Mouse (Mus musculus): ENCODE measurements around the gene Ncbp3.
A peak's percentile ranks its signal among the peaks of the same experiment; 100 is the strongest.

Gene Ncbp3

DNA sequence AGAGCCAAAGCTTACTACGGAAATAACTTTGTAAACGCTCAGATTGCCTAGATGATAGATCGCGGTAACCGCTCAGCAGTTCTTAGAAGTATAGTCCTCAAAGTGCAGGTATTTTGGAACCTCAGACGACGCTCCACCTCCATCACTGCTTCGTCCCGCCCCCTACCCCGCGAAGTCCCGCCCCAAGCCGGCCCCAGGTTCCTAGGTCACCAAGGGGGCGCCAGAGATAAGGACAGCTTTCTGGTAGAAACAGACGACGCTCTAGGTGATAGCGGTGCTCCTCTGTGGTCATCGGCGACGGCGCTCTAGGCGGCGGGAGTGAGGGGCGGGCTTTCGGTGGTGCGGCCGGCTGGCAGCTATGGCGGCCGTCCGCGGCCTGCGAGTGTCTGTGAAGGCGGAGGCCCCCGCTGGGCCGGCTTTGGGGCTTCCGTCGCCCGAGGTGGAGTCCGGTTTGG is at the start of gene Ncbp3:
Gene Ncbp3 (plus strand): TSS at position 242 of the 455 bp plus-strand sequence.
- peak; percentile 95 for DNase-seq (ENCODE audit: low spot score)

DNA sequence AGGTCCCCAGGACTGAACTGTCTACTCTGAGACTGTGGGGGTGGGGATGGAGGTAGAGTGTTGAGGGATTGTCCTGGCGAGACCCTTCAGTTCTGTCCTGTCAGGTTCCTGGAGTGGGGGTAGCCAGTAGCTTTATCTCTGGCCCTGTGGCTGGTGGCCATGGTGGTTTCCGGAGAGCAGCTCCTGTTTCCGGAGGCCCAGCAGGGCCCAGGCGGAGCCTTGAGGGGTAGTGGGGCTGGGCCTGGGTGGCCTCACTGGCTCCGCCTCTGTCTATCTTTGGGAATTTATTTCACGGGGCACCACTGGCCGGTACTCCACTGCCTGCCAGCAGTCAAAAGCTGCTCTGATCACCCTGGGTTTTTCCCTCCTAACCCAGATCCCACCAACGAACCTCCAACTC is 48.8 kb upstream of the Ncbp3 start, which contains the start of gene P2rx1:
Gene P2rx1 (plus strand): TSS at position 333 of the 400 bp plus-strand sequence.
- no peak for DNase-seq (ENCODE audit: low spot score)

DNA sequence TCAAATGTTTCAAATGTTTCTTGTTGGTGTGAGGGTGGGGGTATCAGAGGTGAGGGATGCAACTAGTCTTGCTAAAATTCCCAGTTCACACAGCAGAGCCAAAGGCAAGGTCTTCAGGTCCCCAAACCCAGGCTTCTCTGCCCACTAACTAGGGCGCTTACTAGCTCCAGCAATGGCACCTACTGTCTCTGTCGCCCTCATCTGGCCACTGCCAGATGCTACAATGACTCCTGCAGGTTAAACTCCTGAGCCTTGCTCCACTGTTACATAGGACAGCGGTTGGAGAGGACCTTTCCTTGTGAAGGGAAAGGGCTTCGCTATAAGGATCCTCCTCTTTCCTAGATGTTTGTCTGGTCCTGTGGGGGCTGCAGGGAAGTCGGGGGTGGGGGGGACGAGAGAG is 46.6 kb upstream of the Ncbp3 start:
- peak; percentile 65 for DNase-seq (ENCODE audit: low spot score)

DNA sequence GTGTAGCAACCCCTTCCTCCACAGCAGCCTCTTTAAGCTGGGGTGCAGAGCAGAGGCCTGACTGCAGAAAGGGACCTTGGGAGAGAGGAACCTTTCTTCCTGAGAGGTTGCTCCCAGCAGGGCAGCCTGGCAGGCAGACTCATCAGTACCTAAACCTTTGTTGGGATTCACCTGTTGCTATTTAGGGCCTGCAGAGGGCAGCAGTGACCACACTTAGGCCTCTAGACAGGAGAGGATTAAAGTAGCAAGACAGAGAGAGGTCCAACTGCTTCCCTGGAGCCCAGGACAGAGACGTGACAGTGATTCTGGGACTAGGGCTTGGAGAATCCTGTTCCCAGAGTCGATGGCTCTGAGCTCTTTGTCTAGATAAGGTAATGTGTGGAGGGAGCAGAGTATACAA is 41.2 kb upstream of the Ncbp3 start:
- DNase-seq (ENCODE audit: low spot score) = peak; percentile 33

DNA sequence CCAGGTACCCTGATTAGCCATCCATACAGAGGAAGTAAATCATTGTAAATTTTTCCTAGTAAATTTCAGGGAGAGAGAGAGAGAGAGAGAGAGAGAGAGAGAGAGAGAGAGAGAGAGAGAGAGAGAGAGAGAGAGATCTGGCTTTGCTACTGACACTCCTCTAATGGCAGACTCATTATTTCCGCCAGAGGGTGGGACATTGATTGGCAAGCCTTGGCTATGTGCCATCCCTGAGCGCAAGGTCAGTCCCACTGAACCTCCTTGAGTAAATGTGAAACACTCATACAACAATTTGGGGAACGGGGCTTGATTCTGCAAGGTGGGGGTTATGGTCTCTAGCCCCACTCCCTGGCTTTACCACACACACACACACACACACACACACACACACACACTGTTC is 40.5 kb upstream of the Ncbp3 start:
- no peak for DNase-seq (ENCODE audit: low spot score)

DNA sequence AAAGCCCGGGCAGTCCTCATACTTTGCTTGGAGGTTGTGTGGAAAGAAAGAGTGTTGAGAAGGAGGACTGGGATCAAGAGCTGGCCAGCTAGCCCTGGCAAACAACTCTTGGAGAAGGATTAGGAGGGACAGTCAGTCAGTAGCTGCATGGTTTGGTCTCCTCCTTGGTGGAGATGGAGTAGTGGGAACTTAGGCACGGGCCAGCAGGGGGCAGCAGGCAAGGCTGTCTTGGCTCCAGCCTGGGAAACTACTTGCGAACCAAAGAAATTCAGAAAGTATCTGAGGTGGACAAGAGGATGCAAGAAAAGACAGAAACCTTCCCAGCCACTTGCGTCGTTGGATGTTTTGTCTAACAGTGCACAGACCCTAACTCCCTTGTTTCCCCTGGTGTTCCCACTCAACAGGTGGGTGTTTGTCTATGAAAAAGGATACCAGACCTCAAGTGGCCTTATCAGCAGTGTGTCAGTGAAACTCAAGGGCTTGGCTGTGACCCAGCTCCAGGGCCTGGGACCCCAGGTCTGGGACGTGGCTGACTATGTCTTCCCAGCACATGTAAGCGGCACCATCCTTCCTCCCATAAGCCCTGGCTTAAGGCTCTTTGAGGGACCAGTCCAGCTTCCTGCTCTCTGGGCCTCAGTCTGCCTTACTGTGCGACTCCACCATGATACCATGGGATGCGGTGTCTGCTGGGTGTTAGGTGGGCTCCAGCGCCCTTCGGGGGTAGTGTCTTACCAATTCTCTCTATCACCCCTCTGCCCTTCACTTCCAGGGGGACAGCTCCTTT is 39.7 kb upstream of the Ncbp3 start:
- peak; percentile 41 for DNase-seq (ENCODE audit: low spot score)

DNA sequence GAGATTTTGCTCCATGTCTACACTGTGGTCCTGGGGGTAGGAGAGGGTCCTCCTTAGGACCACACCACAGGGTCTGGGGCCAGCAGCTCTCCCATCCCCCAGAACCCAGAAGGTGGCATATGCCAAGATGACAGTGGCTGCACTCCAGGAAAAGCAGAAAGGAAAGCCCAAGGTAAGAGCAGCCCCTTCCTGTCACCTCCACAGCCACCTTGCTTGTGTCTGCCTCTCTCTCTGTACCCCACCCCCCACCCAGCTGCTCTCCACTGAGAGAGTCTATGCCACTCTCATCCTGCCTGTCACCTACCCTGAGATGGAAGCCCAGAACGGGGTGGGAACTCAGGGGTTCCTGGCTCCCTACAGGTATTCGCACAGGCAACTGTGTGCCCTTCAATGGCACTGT is 38.8 kb upstream of the Ncbp3 start:
- DNase-seq (ENCODE audit: low spot score) = no peak

DNA sequence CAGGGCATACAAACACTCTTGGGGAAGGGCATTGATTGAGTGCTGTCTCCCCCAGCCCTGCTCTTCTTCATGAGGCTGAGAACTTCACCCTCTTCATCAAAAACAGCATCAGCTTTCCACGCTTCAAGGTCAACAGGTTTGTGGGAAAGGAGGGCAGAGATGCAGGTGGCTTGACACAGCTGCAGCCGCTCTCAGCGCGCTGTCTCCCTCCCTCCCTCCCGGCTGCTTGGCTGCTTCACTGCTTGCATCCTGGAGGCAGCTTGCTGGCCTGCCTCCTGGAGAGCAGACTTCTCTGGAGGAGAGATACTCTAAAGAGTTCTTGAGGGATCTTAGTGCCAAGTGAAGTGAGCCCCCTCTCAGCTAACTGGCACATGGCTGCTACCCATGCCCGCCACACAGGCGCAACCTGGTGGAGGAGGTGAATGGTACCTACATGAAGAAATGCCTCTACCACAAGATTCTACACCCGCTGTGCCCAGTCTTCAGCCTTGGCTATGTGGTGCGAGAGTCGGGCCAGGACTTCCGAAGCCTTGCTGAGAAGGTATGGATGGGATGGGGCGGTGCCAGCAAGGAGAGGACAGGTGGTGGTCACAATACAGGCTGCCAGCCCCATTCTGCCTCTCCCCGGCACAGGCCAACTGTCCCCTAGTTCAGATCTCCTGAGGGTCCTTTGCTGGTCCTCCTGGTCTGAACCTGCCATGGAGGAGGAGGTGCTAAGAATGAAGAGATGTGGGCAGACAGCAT is 37.9 kb upstream of the Ncbp3 start:
- no peak for DNase-seq (ENCODE audit: low spot score)

DNA sequence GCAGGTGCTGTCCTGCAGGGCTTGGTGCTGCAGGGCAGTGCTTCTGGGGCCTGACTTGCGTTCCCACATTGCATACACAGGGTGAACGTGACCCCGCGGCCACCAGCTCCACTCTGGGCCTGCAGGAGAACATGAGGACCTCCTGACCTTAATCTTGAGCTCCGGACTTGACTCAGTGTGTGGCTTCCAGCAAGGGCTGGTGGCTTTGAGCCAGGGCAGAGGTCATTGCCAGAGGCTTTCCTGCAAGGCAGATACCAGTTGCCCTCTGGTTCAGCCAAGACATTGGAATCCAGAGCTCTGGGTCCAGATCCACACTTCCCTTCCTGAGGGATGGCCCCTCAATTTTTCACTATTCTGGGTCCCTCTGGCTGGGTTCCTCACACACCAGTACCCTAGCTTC is 33.6 kb upstream of the Ncbp3 start:
- DNase-seq (ENCODE audit: low spot score) = no peak

DNA sequence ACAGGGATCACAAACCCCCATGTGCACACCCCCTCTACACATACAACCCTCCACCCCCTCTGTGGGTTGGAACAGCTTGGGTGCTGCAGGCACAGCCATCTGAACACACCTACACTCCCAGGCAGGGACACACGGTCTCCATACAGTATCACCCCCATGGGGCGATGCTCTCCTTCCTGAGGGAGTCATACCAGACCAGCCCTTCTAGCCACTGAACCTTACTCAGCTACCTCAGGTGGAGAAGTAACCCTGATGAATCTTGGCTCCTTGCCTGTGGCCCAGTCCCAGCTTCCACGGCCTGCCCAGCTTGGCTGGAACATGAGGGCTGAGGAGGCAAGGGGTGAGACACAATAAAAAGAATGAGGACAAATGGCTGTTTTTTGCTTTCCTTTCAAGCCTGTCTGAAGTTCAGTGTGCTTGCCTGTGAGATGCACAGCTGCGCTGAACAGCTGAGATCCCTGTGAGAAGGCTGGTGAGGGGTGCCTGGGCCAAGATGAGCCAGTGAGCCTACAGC is 32.7 kb upstream of the Ncbp3 start:
- no peak for DNase-seq (ENCODE audit: low spot score)

DNA sequence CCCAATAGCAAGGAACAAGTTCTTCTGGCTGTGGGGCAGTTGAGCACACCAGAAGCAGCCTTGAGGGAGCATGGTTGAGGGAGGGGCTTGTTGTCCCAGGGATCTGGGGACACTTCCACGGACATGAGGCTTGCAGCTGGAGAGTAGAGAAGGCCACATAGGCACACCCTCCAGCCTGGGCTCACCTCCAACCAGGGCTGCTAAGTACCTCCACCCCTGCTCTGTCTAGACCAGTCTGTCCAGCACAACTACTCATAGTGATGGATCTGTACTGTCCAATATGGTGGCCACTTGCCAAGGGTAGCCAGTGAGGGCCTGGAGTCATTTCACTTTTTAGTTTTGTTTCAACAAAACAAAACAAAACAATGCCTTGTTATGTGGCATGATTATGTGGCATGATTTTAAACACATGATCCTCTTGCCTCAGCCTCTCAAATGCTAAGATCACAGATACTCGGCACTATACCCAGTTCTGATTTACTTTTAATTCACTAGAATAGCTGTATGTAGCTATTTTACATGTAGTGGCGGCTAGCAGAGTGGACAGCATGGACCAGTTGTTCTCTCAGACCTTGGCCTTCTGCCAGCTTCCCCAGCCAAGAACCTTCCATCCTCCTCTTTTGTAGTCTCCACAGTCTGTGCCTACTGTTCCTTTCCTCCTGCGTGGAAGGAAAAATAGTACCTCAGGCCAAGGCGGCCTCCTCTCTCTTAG is 32.0 kb upstream of the Ncbp3 start:
- no peak for DNase-seq (ENCODE audit: low spot score)

DNA sequence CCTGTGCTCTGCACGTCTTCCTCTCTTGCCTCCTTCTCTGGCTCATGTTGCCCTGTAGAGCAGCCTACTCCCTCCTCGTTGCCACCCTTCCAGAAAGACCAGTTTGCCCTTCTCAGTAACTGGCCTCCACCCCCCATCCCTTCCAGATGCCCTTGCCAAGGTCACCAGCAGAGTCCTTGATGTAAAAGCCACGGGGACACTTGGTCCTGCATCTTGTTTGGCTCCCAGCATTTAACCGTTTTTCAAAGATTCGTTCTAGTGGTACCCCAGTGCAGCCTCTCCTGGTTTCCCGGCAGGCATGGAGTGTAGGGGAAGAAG is 31.5 kb upstream of the Ncbp3 start:
- DNase-seq (ENCODE audit: low spot score) = no peak

DNA sequence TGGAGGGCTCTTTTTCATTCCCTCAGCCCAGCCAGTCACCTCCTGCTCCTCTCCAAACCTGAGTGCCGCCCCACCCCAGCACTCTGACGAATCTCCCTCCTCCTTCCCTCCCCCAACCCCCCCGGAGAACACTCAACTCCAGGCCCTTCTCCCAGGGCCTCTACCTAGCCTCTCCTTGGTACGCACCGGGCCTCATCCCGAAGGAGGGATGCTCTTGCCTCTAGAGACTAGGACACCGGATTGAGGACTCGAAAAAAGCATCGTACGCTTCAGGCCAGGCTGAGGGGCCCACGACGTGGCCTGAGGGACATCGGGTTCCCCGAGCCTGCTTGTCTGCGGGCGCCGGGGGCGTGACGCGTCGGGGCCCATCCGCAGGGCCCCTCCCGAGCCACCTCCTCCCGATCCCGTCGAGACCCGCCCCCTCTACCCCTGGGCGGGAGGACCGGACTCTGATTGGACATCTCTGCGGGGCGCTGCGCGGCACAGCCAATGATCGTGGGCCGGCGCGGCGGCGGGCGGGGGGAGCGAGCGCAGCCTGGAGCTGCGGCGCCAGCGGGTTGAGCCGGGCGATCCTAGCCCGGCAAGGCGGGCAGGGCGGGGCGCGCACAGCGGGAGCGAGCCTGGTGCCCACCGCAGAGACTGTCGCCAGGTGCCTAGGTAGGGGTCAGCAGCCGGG is 29.0 kb upstream of the Ncbp3 start, which contains the start of gene Camkk1:
Gene Camkk1 (plus strand): TSS at position 538 of the 676 bp plus-strand sequence.
- peak; percentile 82 for DNase-seq (ENCODE audit: low spot score)

DNA sequence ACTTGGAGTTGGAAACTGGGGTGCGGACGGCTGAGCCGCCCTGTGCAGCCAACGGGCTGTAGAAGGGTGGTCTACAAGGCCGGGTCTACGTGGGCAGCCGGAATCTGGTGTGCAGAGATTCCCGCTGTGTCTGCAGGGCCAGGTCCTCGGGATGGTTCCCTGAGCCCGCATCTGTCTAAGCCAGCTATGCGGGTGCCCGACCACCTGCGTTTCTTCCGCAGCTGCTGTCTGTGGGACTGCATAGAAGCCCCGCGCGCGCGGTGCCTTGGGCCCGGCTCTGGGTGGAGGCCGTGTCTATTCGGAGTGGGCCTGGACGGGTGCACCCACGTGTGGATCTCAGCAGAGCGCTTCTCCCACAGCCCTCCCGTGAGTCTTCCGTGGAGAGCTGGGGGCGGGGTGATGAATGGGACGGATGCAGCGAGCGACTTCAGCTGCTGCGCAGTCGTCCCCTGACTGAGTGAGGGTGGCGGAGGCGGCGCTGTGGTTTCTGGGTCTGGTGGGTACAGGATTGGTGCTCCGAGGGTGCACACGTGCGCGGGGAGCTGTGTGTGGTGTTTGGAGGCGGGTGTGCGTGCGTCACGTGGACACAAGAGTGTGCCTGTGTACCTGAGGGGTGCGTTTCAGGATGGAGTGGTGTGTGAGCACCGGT is 28.3 kb upstream of the Ncbp3 start:
- DNase-seq (ENCODE audit: low spot score) = no peak

DNA sequence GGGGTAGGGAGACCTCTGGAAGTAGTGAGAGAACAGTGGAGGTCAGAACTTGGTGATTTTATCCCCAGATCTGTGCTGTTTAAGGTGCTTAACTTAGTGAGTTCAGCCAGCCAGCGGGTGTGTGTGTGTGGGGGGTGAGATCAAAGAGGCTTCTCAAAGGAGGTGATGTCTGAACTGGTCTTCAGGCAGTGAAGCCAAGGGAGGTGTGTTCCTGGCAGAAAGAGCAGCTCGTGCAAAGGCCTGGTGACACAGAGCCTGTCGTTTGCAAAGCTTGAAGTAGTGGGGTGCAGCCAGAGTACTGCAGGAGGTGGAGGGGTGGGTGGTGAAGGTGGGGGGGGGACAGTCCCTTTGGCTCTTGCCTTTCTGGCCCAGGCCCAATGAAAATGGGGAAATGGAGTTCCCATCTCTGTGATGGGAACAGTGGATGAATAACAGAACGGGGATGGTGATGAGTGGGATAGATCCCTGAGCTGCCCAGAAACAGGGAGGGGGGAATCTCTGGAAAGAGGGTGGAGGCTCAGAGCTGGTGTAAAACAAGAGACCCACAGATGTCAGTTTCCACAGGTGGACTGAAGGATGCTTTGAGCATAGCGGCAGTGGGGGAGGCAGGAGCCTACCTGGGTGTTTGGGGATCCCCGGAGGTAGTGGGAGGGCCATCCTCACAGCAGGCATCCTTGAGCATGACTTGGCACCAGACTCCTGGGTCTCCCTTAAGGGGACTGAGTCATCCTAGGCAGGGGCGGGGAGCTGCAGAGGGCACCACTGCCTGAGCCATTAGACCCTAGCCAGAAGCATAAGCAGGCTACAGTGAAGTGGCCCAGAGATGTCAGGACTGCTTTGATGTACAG is 26.4 kb upstream of the Ncbp3 start:
- no peak for DNase-seq (ENCODE audit: low spot score)

DNA sequence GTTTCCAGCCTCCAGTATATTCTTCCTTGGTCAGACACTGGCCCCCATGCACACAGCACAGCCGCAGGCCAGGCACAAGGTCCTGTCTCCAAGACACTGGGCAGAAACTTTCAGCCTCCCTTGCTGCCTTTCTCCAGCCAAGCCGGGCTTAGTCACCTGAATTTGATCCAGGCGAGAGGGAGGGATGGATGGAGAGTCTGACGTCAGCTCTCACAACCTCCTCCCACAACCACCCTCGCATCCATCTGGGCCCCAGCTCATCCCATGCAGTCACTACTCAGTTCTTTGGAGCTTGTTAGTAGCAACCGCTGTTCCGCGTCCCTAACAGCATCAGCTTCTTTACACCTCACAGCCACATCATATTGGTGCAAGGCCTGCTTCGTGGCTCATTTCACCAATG is 24.5 kb upstream of the Ncbp3 start:
- peak; percentile 44 for DNase-seq (ENCODE audit: low spot score)

DNA sequence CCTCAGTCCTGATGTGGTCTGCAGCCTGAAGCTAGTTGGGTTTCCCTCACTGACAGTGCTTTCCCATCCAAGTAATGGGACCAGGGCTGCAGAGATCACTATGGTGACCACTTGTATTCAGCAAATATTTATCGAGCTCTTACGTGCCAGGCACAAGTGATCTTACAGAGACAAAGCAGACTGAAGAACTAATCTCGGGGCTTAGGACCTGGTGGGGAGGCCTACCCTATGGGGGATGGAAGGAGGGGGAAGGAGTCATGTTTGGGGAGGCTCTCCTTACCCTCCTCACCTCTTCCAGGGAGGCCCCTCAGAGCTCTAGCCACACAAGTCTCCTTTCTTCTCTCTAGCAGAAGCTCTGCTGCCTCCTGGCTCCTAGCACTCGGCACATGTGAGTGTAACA is 23.8 kb upstream of the Ncbp3 start:
- no peak for DNase-seq (ENCODE audit: low spot score)

DNA sequence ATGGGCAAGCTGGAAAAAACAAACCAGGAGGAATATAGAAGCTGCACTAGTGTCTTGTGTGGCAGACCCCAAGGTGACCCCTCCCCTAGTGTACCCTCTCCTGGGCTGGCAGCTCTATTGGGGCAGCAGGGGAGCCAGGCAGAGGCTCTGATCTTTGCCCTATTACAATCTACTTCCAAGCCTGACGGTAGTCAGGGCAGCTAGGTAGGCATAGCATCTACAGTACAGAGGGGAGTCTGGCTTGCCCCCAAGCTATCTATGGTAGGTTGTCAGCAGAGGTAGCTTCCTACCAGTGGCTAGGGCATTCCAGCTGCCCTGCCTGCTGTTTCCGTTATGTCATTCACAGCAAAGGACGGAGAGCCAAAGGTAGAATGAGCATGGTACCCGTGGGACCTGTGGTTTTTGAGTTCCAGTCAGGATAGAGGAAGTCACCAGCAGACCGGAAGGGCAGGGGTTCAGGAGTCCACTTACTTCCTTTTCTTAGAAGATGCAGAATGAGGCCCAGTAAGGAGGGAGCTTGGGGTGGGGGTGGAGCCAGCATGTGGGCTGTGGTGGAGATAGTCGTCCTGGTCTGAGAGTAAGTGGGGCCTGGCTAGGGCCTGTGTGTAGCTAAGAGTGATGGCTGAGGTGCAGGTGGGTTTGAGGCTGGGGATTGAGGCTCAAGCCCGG is 23.2 kb upstream of the Ncbp3 start:
- DNase-seq (ENCODE audit: low spot score) = no peak

DNA sequence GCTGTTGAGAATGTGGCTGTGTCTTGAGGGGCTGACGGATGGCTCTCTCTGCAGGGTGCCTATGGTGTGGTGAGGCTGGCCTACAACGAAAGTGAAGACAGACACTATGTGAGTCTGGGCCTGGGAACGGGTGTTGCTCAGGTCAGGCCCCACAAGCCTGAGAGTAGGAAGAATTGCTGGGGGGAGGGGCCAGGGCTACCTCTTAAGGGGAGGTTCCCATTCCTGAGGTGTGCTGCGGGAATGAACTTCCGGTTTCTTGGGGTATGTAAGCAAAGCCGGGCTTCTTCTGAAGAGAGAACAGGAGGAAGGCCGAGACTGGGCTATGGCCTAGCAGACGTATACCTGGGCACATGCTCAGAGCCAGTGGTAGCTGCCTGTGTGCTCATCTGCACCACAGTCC is 20.6 kb upstream of the Ncbp3 start:
- no peak for DNase-seq (ENCODE audit: low spot score)
